Mouse (Mus musculus) forebrain, embryonic 13.5 days (tissue): ENCODE results near the gene Atp6v1c2. TPM values are rescaled to one million over a fixed set of nuclear protein-coding genes. Genes with fewer than 3 reads are reported as not detected.

Experiments used
- ATAC-seq: fragments of 200-750 bp; cut with Nextera tagmentation; 2 replicates; pipeline ENCODE4 v1.8.0; 2017
- H3K27ac ChIP-seq: fragments of 300-500 bp; sonication (generic); 2 replicates; pipeline ENCODE4 v1.5.1; 2015; ENCODE audit warnings: inconsistent platforms, mild to moderate bottlenecking, moderate library complexity
- H3K27me3 ChIP-seq: fragments of 300-500 bp; sonication (generic); 2 replicates; pipeline ENCODE4 v1.6.1; 2015; ENCODE audit warnings: mild to moderate bottlenecking, inconsistent platforms
- H3K36me3 ChIP-seq: fragments of 300-500 bp; sonication (generic); 2 replicates; pipeline ENCODE4 v1.6.1; 2015; ENCODE audit warnings: mild to moderate bottlenecking, inconsistent platforms; ENCODE audit not compliant: poor library complexity, severe bottlenecking
- H3K4me1 ChIP-seq: fragments of 300-500 bp; sonication (generic); 2 replicates; pipeline ENCODE4 v1.6.1; 2015; ENCODE audit warnings: inconsistent platforms
- H3K4me2 ChIP-seq: fragments of 300-500 bp; sonication (generic); 2 replicates; pipeline ENCODE4 v1.6.1; 2015; ENCODE audit warnings: inconsistent platforms, mild to moderate bottlenecking, moderate library complexity
- H3K4me3 ChIP-seq: fragments of 300-500 bp; sonication (generic); 2 replicates; pipeline ENCODE4 v1.5.1; 2015; ENCODE audit warnings: mild to moderate bottlenecking, inconsistent platforms
- H3K9ac ChIP-seq: fragments of 300-500 bp; sonication (generic); 2 replicates; pipeline ENCODE4 v1.6.1; 2015; ENCODE audit warnings: mild to moderate bottlenecking, inconsistent platforms
- H3K9me3 ChIP-seq: fragments of 300-500 bp; sonication (generic); replicated peaks from 2 replicates; pipeline ENCODE4 v1.6.1; 2016; ENCODE audit warnings: inconsistent platforms
- WGBS: fragments of 180-500 bp; shearing (Covaris S2); methylation state at CpG from one replicate; pipeline ENCODE4 v1.1.7; 2015; 5-methylcytosine and 5-hydroxymethylcytosine counted together
- microRNA-seq: library from miRNA; unstranded; fragments of <30 nt; microRNA quantifications from one replicate; pipeline ENCODE4, GENCODE M21; 2016
- polyA plus RNA-seq: library from polyadenylated mRNA; unstranded; fragments of >200 nt; fragmentation: Nextera tagmentation; extraction: Ambion mirVana; gene quantifications from 2 replicates; pipeline ENCODE4 v1.2.1, GENCODE M21; 2015

The Atp6v1c2 gene
- polyA plus RNA-seq, 1 experiment from 2014 or later: 0.96 TPM

DNA sequence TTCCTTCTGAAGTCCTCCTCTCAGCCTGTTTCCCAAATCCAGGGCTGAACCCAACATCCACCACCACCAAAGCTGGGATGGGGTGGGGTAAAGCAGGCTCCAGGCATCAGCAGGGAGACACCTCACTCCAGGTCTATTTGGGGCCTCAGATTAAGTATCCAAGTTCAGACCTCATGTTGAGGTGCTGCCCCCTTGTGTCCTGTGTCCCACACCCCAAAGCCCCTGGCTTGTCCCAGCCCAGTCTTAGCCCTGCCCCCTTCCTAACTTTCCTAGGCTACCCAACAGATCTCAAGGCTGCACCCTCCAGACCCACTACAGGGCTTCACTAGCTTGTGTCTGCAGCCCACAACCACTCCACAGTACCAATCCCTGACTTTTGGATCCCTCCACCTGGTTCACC is 87.1 kb downstream of the Atp6v1c2 start:
- Histone ChIP-seq H3K36me3 (no peaks in the 10 kb centered on the region), H3K9ac (no peak overlapping the region), H3K4me3 (no peak overlapping the region), H3K4me2 (no peak overlapping the region), H3K27ac (no peak overlapping the region), H3K27me3 (no peaks in the 10 kb centered on the region), H3K4me1 (peaks cover 12% of the 10 kb centered on the region), H3K9me3 (no peaks in the 10 kb centered on the region)
- no peak for ATAC-seq

DNA sequence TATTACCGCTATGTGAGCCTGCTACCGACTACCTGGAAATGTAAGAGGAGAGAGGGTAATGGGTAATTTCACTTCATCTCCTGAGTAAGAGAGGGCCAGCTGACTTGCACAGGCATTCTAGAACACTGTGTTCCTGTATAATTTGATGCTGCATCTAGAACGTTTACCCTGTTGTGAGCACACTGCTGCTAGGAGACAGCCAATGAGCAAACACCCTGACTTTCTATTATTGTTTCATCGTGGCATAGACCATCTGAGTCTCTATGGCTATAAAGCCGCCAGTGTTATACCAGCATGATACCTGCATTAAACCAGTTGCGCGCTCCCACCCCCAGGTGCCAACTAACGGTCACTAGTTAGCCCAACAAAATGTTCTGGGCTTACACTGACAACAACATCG is 87.5 kb downstream of the Atp6v1c2 start:
- Histone ChIP-seq H3K4me1 (peaks cover 12% of the 10 kb centered on the region), H3K4me2 (no peak overlapping the region), H3K4me3 (no peak overlapping the region), H3K27ac (no peak overlapping the region), H3K36me3 (no peaks in the 10 kb centered on the region), H3K9ac (no peak overlapping the region), H3K27me3 (no peaks in the 10 kb centered on the region), H3K9me3 (no peaks in the 10 kb centered on the region)
- no peak for ATAC-seq
- WGBS: 92% methylated on average over 9 of the region's 9 CpGs

- WGBS: 80% methylated on average over 2 of the region's 2 CpGs
- Histone ChIP-seq H3K27ac (no peak overlapping the region), H3K36me3 (no peaks in the 10 kb centered on the region), H3K9ac (no peak overlapping the region), H3K4me2 (no peak overlapping the region), H3K4me3 (no peak overlapping the region), H3K27me3 (no peaks in the 10 kb centered on the region), H3K9me3 (no peaks in the 10 kb centered on the region), H3K4me1 (peaks cover 17% of the 10 kb centered on the region)
- no peak for ATAC-seq
Observed at GRCm38 (mm10) chr12:17241016-17241415, 88.1 kb downstream of the Atp6v1c2 start.

DNA sequence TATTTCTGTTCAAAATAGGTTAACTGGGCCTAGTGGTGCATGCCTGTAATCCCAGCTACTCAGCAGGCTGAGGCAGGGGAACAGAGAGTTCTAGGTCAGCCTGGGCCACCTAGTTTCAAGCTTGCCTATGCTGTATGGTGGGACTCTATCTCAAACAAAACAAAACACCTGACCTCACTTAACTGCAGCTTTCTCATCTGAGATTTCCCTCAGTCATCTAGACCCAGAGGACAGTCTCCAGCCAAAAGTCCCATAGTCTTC is 89.8 kb downstream of the Atp6v1c2 start:
- no peak overlapping the region for H3K4me3 ChIP-seq
- no peak for ATAC-seq
- H3K4me2 ChIP-seq: 0 out of 2 replicates have a peak overlapping the region, but pooled peaks have one; percentile 4
- H3K4me1 ChIP-seq: peaks cover 24% of the 10 kb centered on the region
- H3K36me3 ChIP-seq: no peaks in the 10 kb centered on the region
- H3K9me3 ChIP-seq: no peaks in the 10 kb centered on the region
- no peak overlapping the region; the same call in 1 of the 2 replicates for H3K27ac ChIP-seq
- no peaks in the 10 kb centered on the region for H3K27me3 ChIP-seq
- no peak overlapping the region for H3K9ac ChIP-seq

DNA sequence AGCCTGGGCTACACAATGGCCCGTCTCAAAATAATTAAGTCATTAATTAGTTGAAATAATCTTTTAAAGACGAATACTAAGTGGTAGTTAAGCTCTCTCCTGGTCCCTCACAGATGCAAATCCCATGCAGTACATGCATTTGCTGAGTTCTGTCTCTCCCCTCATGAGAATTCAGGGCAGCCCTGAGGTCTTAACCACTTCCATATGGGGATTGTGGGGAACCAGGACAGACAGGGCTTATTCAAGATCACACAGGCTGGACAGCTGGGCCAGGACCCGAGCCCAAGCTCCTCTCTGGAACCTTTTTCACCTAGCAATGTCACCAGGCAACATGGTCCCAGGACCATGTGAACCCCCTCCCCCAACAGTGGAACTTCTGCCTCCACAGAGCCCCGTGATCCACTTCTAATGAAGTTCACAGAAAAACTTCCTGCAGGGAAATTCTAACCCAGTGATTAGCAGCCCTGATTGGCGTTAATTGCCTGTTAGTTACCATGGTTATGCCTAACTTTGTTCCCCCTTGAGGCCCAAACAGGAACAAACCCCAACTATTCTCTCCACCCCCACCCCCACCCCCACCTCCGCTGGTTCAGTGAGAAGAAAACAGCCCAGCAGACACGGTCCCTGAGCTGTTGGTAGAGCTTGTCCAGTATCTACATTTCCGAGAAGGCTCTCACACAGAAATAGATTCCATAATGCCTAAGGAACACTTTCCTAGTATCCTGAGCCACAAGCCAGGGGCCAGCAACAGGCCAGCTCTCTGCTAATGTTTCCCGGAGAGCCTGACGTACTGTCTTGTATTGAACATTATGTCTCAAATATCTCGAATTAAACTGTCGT is 90.4 kb downstream of the Atp6v1c2 start:
- 26% methylated on average over 12 of the region's 12 CpGs for WGBS
- no peaks in the 10 kb centered on the region for H3K36me3 ChIP-seq
- H3K27ac ChIP-seq: no peak overlapping the region; the same call in 1 of the 2 replicates
- no peak overlapping the region for H3K4me3 ChIP-seq
- H3K4me2 ChIP-seq: 0 out of 2 replicates have a peak overlapping the region, but pooled peaks have one; percentile 4
- peak; percentile 85 for ATAC-seq
- H3K9me3 ChIP-seq: no peaks in the 10 kb centered on the region
- no peak overlapping the region for H3K9ac ChIP-seq
- no peaks in the 10 kb centered on the region for H3K27me3 ChIP-seq
- peaks cover 24% of the 10 kb centered on the region for H3K4me1 ChIP-seq

DNA sequence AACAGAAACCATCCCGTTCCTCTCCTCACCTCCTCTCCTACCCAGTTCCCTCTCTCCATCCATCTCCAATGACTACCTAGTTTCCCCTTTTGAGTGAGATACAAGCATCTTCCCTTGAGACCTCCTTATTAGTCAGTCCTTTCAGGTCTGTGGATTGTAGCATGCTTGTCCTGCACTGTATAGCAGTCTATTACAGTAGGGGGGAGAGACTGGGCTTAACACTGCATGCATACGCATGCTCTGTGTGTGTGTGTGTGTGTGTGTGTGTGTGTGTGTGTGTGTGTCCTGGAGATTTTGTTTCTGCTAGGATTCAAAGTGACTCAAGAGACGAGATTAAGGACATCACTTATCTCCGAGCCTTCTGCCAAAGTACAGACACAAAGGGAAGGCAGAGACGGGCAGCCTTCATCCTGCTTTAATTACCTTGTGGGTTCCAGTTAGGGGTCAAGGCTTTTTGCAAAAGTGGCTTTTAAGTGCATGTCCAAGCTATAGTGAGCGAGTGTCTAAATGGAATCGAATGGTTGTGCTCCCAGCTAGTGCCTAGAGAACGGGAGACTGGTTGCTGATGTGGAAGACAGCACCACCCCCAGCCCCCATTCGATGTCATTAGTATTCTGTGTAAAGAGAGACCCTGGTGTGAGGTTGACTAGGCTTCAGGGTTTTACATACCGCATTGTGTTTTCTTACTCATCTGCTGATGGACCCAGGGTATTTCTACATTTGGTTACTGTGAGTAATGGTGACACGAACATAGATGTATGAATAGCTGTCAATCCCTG is 93.4 kb downstream of the Atp6v1c2 start:
- Histone ChIP-seq H3K36me3 (no peaks in the 10 kb centered on the region), H3K27me3 (no peaks in the 10 kb centered on the region), H3K4me3 (no peak overlapping the region), H3K27ac (0 out of 2 replicates have a peak overlapping the region, but pooled peaks have one; percentile 2), H3K4me2 (no peak overlapping the region), H3K9ac (no peak overlapping the region), H3K4me1 (peaks cover 24% of the 10 kb centered on the region), H3K9me3 (no peaks in the 10 kb centered on the region)
- 25% methylated on average over 11 of the region's 11 CpGs for WGBS
- ATAC-seq: peak; percentile 54

Small RNA genes within 50 kb of the gene (microRNA-seq; reads per million reads assigned to microRNA genes)
- 28.7 reads per million, percentile 36 among the genes with 10 or more reads in this experiment for gene Mir3066

Other genes with a start within 250 kb of the Atp6v1c2 start
- 2.6 and 2.8 TPM in 2 replicates for gene Kcnf1, start 152.5 kb downstream of the Atp6v1c2 start, polyA plus RNA-seq
- 374 and 387 TPM in 2 replicates for gene Pdia6, start 62.8 kb downstream of the Atp6v1c2 start, polyA plus RNA-seq
- 26.4 and 28.0 TPM in 2 replicates for gene Nol10, start 19.1 kb upstream of the Atp6v1c2 start, polyA plus RNA-seq
- 236 and 267 TPM in 2 replicates for gene Odc1, start 215.4 kb upstream of the Atp6v1c2 start, polyA plus RNA-seq